Mouse (Mus musculus) myocyte (in vitro differentiated cells): ENCODE measurements at regions not wholly inside any gene's neighbourhood (a gene's known extent, or its start where the extent isn't known, plus 50 kb on each side); places are given as distances from the start of the nearest gene placed in this dataset.

Experiments used
- H3K27me3 ChIP-seq: one replicate; pipeline ENCODE4 v1.6.1; 2011; ENCODE audit not compliant: control insufficient read depth, insufficient read depth, insufficient read length
- H3K36me3 ChIP-seq: one replicate; pipeline ENCODE4 v1.6.1; 2011; ENCODE audit not compliant: control insufficient read depth, insufficient read depth
- H3K4me2 ChIP-seq: one replicate; pipeline ENCODE4 v1.6.1; 2011; ENCODE audit warnings: low read depth, control low read depth
- H3K4me3 ChIP-seq: one replicate; pipeline ENCODE4 v1.5.1; 2011; ENCODE audit warnings: mild to moderate bottlenecking, control low read depth, moderate library complexity
- H3K79me2 ChIP-seq: one replicate; pipeline ENCODE4 v1.6.1; 2011; ENCODE audit not compliant: control insufficient read depth, insufficient read depth
- H3ac ChIP-seq: one replicate; pipeline ENCODE4 v1.6.1; 2011; ENCODE audit not compliant: control insufficient read depth, insufficient read length
- CEBPB ChIP-seq: IDR thresholded peaks from 2 replicates; pipeline ENCODE4 v1.6.1; 2011; ENCODE audit warnings: mild to moderate bottlenecking, moderate library complexity; ENCODE audit not compliant: poor library complexity, insufficient read depth, severe bottlenecking
- E2F4 ChIP-seq: IDR thresholded peaks from one replicate; pipeline ENCODE4 v1.6.1; 2011; ENCODE audit warnings: mild to moderate bottlenecking, control low read depth, moderate library complexity; ENCODE audit not compliant: insufficient read depth
- MAX ChIP-seq: IDR thresholded peaks from one replicate; pipeline ENCODE4 v1.6.1; 2011; ENCODE audit warnings: low read depth, mild to moderate bottlenecking, control low read depth
- MYOD1 ChIP-seq, 3 experiments: IDR thresholded peaks; one replicate each; pipeline ENCODE4 v1.6.1; 2011; ENCODE audit warnings: control low read depth in 2 of 3, low read depth in 2 of 3, mild to moderate bottlenecking in 2 of 3, moderate library complexity in 1 of 3; ENCODE audit not compliant: insufficient read length in 2 of 3, control insufficient read depth in 1 of 3
- MYOG ChIP-seq, 3 experiments: IDR thresholded peaks; one replicate each; pipeline ENCODE4 v1.6.1; 2011; ENCODE audit warnings: control low read depth in 2 of 3, low read depth in 2 of 3, mild to moderate bottlenecking in 2 of 3; ENCODE audit not compliant: insufficient read length in 2 of 3, control insufficient read depth in 1 of 3, insufficient read depth in 1 of 3
- POLR2A ChIP-seq: IDR thresholded peaks from one replicate; pipeline ENCODE4 v1.6.1; 2011; ENCODE audit warnings: low read depth, mild to moderate bottlenecking, control low read depth, moderate library complexity; ENCODE audit not compliant: insufficient read length
- POLR2AphosphoS2 ChIP-seq: IDR thresholded peaks from one replicate; pipeline ENCODE4 v1.6.1; 2011; ENCODE audit warnings: low read depth, control low read depth; ENCODE audit not compliant: insufficient read length
- REST ChIP-seq: IDR thresholded peaks from one replicate; pipeline ENCODE4 v1.6.1; 2011; ENCODE audit warnings: mild to moderate bottlenecking, control low read depth, moderate library complexity; ENCODE audit not compliant: insufficient read depth, insufficient read length
- SRF ChIP-seq: IDR thresholded peaks from one replicate; pipeline ENCODE4 v1.6.1; 2011; ENCODE audit warnings: low read depth; ENCODE audit not compliant: control insufficient read depth, insufficient read length
- TCF12 ChIP-seq: IDR thresholded peaks from one replicate; pipeline ENCODE4 v1.6.1; 2011; ENCODE audit warnings: mild to moderate bottlenecking, control low read depth; ENCODE audit not compliant: poor library complexity, insufficient read depth, severe bottlenecking
- TCF3 ChIP-seq: IDR thresholded peaks from one replicate; pipeline ENCODE4 v1.6.1; 2011; ENCODE audit warnings: low read depth, control low read depth; ENCODE audit not compliant: insufficient read length
- USF1 ChIP-seq: IDR thresholded peaks from one replicate; pipeline ENCODE4 v1.6.1; 2011; ENCODE audit warnings: low read depth, mild to moderate bottlenecking, control low read depth, moderate library complexity

DNA sequence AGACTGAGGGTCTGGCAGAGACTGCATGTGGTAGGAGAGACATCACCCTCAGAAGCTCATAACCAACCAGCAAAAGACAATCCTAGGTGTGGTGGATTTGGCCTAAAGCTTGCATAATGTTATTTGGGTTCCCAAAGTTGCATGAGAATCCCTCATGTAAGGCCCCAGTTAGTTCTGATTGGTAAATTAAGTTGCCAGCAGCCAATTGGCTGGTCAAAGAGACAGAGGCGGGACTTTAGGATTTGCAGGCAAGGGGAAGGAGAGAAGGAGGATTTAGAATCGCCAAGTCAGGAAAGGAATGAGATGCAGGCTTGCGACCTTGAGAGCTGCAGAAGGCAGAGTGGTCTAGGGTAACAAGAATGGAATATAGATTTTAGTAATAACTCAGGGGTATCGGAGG, 140.1 kb upstream of the Mdm1 start:
- no peaks in the 10 kb centered on the region for H3K27me3 ChIP-seq
- no peaks in the 10 kb centered on the region for H3K79me2 ChIP-seq
- no peak overlapping the region for H3K4me2 ChIP-seq
- no peak for TF ChIP-seq REST
- TF ChIP-seq USF1: no peak
- no peak for TF ChIP-seq SRF
- no peak for TF ChIP-seq TCF12
- no peak for TF ChIP-seq CEBPB
- no peak for TF ChIP-seq E2F4
- no peak for TF ChIP-seq POLR2A
- no peak for TF ChIP-seq MYOD1 (IDR thresholded peaks at IDR 0.05; ENCODE audit: control insufficient read depth in 1 of 3, insufficient read length in 2 of 3, low read depth in 2 of 3)
- TF ChIP-seq MYOG (IDR thresholded peaks at IDR 0.05; ENCODE audit: control insufficient read depth in 1 of 3, insufficient read depth in 1 of 3, insufficient read length in 2 of 3, low read depth in 2 of 3): no peak
- no peak for TF ChIP-seq TCF3
- TF ChIP-seq MAX: no peak
- no peak for TF ChIP-seq POLR2AphosphoS2
- H3K4me3 ChIP-seq: no peak overlapping the region
- no peaks in the 10 kb centered on the region for H3K36me3 ChIP-seq
- H3ac ChIP-seq: no peak overlapping the region

DNA sequence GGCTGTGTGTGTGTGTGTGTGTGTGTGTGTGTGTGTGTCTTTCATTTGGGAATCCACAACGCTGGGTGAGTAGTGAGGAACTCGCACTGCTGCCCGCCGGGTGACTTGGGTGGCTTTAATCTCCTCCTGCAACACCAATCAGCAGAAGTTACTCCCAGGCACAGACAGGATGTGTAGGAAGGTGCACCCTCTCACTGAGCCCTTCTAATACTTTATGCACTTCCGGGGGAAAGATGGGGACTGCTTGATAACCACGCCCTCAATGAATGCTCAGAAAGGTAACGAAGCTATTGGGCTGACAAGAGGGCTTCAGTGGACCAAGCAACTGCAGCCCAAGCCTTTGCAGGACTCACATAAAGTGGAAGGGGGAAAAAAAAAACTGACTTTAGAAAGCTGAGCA, 139.6 kb upstream of the Mdm1 start:
- H3K27me3 ChIP-seq: no peaks in the 10 kb centered on the region
- no peaks in the 10 kb centered on the region for H3K36me3 ChIP-seq
- H3K79me2 ChIP-seq: no peaks in the 10 kb centered on the region
- no peak overlapping the region for H3K4me2 ChIP-seq
- H3K4me3 ChIP-seq: no peak overlapping the region
- H3ac ChIP-seq: no peak overlapping the region
- TF ChIP-seq MYOD1 (IDR thresholded peaks at IDR 0.05; ENCODE audit: control insufficient read depth in 1 of 3, insufficient read length in 2 of 3, low read depth in 2 of 3) (no peak), POLR2AphosphoS2 (no peak), USF1 (no peak), SRF (no peak), CEBPB (no peak), REST (no peak), POLR2A (no peak), MYOG (IDR thresholded peaks at IDR 0.05; ENCODE audit: control insufficient read depth in 1 of 3, insufficient read depth in 1 of 3, insufficient read length in 2 of 3, low read depth in 2 of 3) (no peak), E2F4 (no peak), MAX (no peak)

DNA sequence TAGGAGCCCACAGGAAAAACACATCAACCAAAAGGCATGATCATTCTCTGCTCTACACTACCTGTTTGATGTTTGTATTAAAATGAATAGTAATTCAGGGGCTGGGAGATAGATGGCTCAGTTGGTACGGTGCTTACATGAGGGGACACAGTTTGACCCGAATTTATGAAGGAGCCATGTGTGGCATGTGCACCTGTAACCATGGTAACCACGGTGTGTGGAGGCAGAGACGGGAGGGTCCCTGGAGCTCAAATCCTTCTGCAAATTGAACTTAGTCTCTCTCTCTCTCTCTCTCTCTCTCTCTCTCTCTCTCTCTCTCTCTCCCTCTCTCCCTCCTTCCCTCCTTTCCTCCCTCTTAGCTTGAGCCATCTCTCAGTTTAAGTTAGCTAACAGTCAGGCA, 139.1 kb upstream of the Mdm1 start:
- Histone ChIP-seq H3ac (no peak overlapping the region), H3K36me3 (no peaks in the 10 kb centered on the region), H3K4me2 (no peak overlapping the region), H3K79me2 (no peaks in the 10 kb centered on the region), H3K27me3 (no peaks in the 10 kb centered on the region), H3K4me3 (no peak overlapping the region)
- TF ChIP-seq USF1 (no peak), POLR2A (no peak), SRF (no peak), MYOG (IDR thresholded peaks at IDR 0.05; ENCODE audit: control insufficient read depth in 1 of 3, insufficient read depth in 1 of 3, insufficient read length in 2 of 3, low read depth in 2 of 3) (no peak), CEBPB (no peak)

DNA sequence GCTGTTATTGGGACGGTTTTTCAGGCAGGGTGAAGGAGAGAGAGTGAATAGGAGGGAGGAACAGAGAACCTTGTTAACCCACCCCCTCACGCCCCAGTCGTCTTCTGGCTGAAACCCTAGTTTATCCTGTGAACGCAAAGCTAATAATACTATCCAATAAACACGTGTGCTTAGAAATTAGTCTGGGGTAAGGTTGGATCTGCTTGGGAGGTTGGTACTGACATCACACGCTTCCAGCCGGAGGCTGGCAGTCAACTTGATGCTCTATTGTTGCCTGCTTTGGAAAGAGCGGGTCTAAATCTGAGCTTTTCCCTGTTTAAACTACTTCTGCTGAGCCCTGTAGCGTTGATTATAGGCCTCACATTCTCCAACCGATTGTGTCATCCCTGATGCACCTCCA, 138.4 kb upstream of the Mdm1 start:
- H3K4me2 ChIP-seq: no peak overlapping the region
- no peaks in the 10 kb centered on the region for H3K36me3 ChIP-seq
- H3ac ChIP-seq: no peak overlapping the region
- no peak for TF ChIP-seq TCF3
- no peaks in the 10 kb centered on the region for H3K79me2 ChIP-seq
- H3K4me3 ChIP-seq: no peak overlapping the region
- H3K27me3 ChIP-seq: no peaks in the 10 kb centered on the region

DNA sequence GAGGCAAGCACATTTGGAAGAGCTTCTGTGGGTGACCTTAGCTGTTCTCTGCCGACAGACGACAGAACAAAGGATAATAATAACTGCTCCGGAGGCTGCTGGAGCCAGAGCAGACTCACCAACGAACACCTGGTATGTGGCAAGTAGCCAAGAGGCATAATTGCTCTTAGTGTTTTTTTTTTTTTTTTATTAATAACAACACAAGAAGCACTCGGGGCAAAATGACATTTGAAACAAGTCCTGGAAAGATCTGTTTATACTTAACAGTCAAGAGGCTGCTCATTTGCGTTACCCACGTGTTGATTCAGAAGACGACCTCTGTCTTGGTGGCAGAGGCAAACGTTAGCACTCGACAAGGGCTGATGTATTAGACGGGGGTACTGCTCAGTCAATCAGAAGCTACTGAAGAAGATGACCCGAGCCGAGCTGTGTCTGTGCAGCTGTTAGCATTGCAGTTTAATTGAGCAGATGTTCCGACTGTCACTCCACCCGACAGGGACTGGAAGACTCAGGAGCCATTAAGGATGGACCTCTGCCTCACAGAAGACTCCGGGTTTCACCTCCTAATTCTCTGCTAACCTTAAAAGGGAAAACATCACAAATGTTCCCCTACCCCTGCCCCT, 137.8 kb upstream of the Mdm1 start:
- TF ChIP-seq MAX (no peak), USF1 (no peak), POLR2A (no peak), MYOG (IDR thresholded peaks at IDR 0.05; ENCODE audit: control insufficient read depth in 1 of 3, insufficient read depth in 1 of 3, insufficient read length in 2 of 3, low read depth in 2 of 3) (no peak), TCF3 (no peak), TCF12 (no peak), CEBPB (no peak), MYOD1 (IDR thresholded peaks at IDR 0.05; ENCODE audit: control insufficient read depth in 1 of 3, insufficient read length in 2 of 3, low read depth in 2 of 3) (no peak), E2F4 (no peak), SRF (no peak), POLR2AphosphoS2 (no peak), REST (no peak)
- Histone ChIP-seq H3K4me2 (no peak overlapping the region), H3ac (no peak overlapping the region), H3K4me3 (no peak overlapping the region), H3K36me3 (no peaks in the 10 kb centered on the region), H3K27me3 (no peaks in the 10 kb centered on the region), H3K79me2 (no peaks in the 10 kb centered on the region)
